Mouse (Mus musculus): ENCODE measurements around the gene Dgcr6. TPM values are rescaled to one million over a fixed set of nuclear protein-coding genes. Genes with fewer than 3 reads are reported as not detected.

Gene Dgcr6
- total RNA-seq, 2 experiments from 2014 or later, result 70.3 to 73.8 TPM

- TF ChIP-seq CTCF (conservative IDR thresholded peaks at IDR 0.05), result peak; percentile 95
- H3K4me3 ChIP-seq, result no peak overlapping the region
- no peak overlapping the region for H3K27ac ChIP-seq
- DNase-seq (ENCODE audit: low spot score in 2 of 2), result peak; percentile 66 to 77
Measured at GRCm38 (mm10) chr16:18108221-18108966, 55.7 kb downstream of the Dgcr6 start.

- H3K27ac ChIP-seq, result no peak overlapping the region
- DNase-seq (ENCODE audit: low spot score in 2 of 2), result no peak
- TF ChIP-seq CTCF (conservative IDR thresholded peaks at IDR 0.05), result no peak
- H3K4me3 ChIP-seq, result no peak overlapping the region
Measured at GRCm38 (mm10) chr16:18111042-18111441, 58.4 kb downstream of the Dgcr6 start.

GRCm38 (mm10) chr16:18116467-18116866 lies 63.8 kb downstream of the Dgcr6 start:
- H3K4me3 ChIP-seq, result no peak overlapping the region
- DNase-seq (ENCODE audit: low spot score in 2 of 2), result no peak
- peak overlapping the region; percentile 87 for H3K27ac ChIP-seq
- no peak for TF ChIP-seq CTCF (conservative IDR thresholded peaks at IDR 0.05)

- no peak overlapping the region for H3K4me3 ChIP-seq
- TF ChIP-seq CTCF (conservative IDR thresholded peaks at IDR 0.05), result no peak
- no peak overlapping the region for H3K27ac ChIP-seq
- DNase-seq (ENCODE audit: low spot score in 2 of 2), result no peak
Measured at GRCm38 (mm10) chr16:18118285-18118684, 65.6 kb downstream of the Dgcr6 start.

GRCm38 (mm10) chr16:18119031-18119730 lies 66.5 kb downstream of the Dgcr6 start:
- no peak overlapping the region; the same call in 1 of the 2 replicates for H3K27ac ChIP-seq
- peak; percentile 90 for TF ChIP-seq CTCF (conservative IDR thresholded peaks at IDR 0.05)
- no peak overlapping the region for H3K4me3 ChIP-seq
- DNase-seq (ENCODE audit: low spot score in 2 of 2), result peak; percentile 66 to 70

Other genes with a start within 250 kb of the Dgcr6 start
- 1 to 10 TPM; 3.2 to 4.5 TPM for gene B830017H08Rik, start 219.7 kb upstream of the Dgcr6 start, total RNA-seq (2021)
- gene Car15, start 214.5 kb upstream of the Dgcr6 start, total RNA-seq (2021), result 10 to 100 TPM; 13.1 to 16.8 TPM
- gene Gm20518, start 161.2 kb upstream of the Dgcr6 start, total RNA-seq (2021), result 1 to 10 TPM; 2.2 to 2.6 TPM
- gene Tssk1, start 158.6 kb upstream of the Dgcr6 start, total RNA-seq (2021), result not detected
- 100 to 1,000 TPM; 104 to 112 TPM for gene Dgcr2, start 154.3 kb upstream of the Dgcr6 start, total RNA-seq (2021)
- not detected for gene Tssk2, start 154.2 kb upstream of the Dgcr6 start, total RNA-seq (2021)
- 10 to 100 TPM; 33.1 to 33.3 TPM for gene Ess2, start 141.5 kb upstream of the Dgcr6 start, total RNA-seq (2021)
- not detected for gene Gsc2, start 137.8 kb upstream of the Dgcr6 start, total RNA-seq (2021)
- 10 to 100 TPM; 42.2 to 45.6 TPM for gene Slc25a1, start 124.6 kb upstream of the Dgcr6 start, total RNA-seq (2021)
- gene Vpreb2, start 72.4 kb upstream of the Dgcr6 start, total RNA-seq (2021), result not detected
- gene Prodh, start 37.3 kb downstream of the Dgcr6 start, total RNA-seq (2021), result 10 to 100 TPM; 45.1 to 48.2 TPM
- 100 to 1,000 TPM; 106 to 111 TPM for gene Rtn4r, start 74.8 kb downstream of the Dgcr6 start, total RNA-seq (2021)
- gene Ccdc188, start 165.0 kb downstream of the Dgcr6 start, total RNA-seq (2021), result not detected
- gene Zdhhc8, start 182.3 kb downstream of the Dgcr6 start, total RNA-seq (2021), result 10 to 100 TPM; 72.0 to 84.1 TPM
- gene Trmt2a, start 195.8 kb downstream of the Dgcr6 start, total RNA-seq (2021), result 10 to 100 TPM; 51.1 to 54.9 TPM
- gene Ranbp1, start 195.9 kb downstream of the Dgcr6 start, total RNA-seq (2021), result 10 to 100 TPM; 93.6 to 98.0 TPM
- not detected for gene Gm49776, start 205.5 kb downstream of the Dgcr6 start, total RNA-seq (2021)
- 10 to 100 TPM; 46.1 to 46.7 TPM for gene Dgcr8, start 236.4 kb downstream of the Dgcr6 start, total RNA-seq (2021)

Data from layer of hippocampus, adult 2 months (tissue).